In genomic region chr5:102768385-102769080, GRCm38 (mm10) we compare ENCODE assay signal across 10 mouse cellular contexts.
DNase-seq lines count a peak whose midpoint lies in the region; ATAC-seq and TF ChIP-seq lines count a peak whose summit lies in the region.
"Had no signal": no experiment of that assay in that cellular context is flagged by ENCODE, and none has a peak within 500 bp of the region (broad histone marks: within the 10 kb centered on the region; RNA-seq: fewer than 3 reads in every experiment).

No protein-coding gene starts in this region.

- peak; percentile 55 for DNase-seq in gastrocnemius, postnatal 14 days
- DNase-seq in kidney, adult 18-20 months: peak; percentile 72
- peak; percentile 29 for DNase-seq in midbrain, postnatal 0 days (ENCODE audit: low spot score)
- no peak for DNase-seq in right cerebral cortex, postnatal 14 days
- DNase-seq in layer of hippocampus, postnatal 36 days: no peak
- no peak for DNase-seq in layer of hippocampus, adult 18-20 months (ENCODE audit: low spot score in 2 of 2)
- DNase-seq: thymus, postnatal 4 days had no signal

- no peaks in the 10 kb centered on the region for H3K36me3 ChIP-seq in forebrain, embryonic 12.5 days (replicated peaks)
- H3K36me3 ChIP-seq in forebrain, embryonic 15.5 days: no peaks in the 10 kb centered on the region
- H3K36me3 ChIP-seq in midbrain, postnatal 0 days (ENCODE audit: insufficient read depth, low read length): no peaks in the 10 kb centered on the region

- peaks cover 6% of the 10 kb centered on the region; the same call in 1 of the 2 replicates for H3K4me1 ChIP-seq in forebrain, embryonic 12.5 days
- H3K4me1 ChIP-seq in forebrain, embryonic 15.5 days: no peaks in the 10 kb centered on the region
- no peaks in the 10 kb centered on the region for H3K4me1 ChIP-seq in midbrain, postnatal 0 days (ENCODE audit: insufficient read depth, low read length)

- intact Hi-C loops in gastrocnemius, postnatal 14 days (cut with DNase I; ENCODE audit: low total_unique reads): loop anchor here (10.0 kb wide), 1 partner anchor 64 kb away; no protein-coding TSS in a partner anchor

- no peak overlapping the region for H3K4me3 ChIP-seq in forebrain, embryonic 12.5 days (replicated peaks)
- H3K4me3 ChIP-seq in forebrain, embryonic 15.5 days: no peak overlapping the region
- H3K4me3 ChIP-seq in midbrain, postnatal 0 days (ENCODE audit: low read depth, low read length): no peak overlapping the region

- no peak overlapping the region for H3K9ac ChIP-seq in forebrain, embryonic 12.5 days
- H3K9ac ChIP-seq in forebrain, embryonic 15.5 days (replicated peaks): no peak overlapping the region
- no peak overlapping the region for H3K9ac ChIP-seq in midbrain, postnatal 0 days (replicated peaks; ENCODE audit: low read length, poor library complexity, severe bottlenecking)

- 0 out of 2 replicates have a peak, but pooled peaks have one; percentile 49 for ATAC-seq in forebrain, embryonic 12.5 days (ENCODE audit: low FRiP score)
- no peak for ATAC-seq in forebrain, embryonic 15.5 days (replicated peaks)
- no peak for ATAC-seq in midbrain, postnatal 0 days (ENCODE audit: low FRiP score)

- no peaks in the 10 kb centered on the region for H3K9me3 ChIP-seq in forebrain, embryonic 12.5 days
- H3K9me3 ChIP-seq in forebrain, embryonic 15.5 days: no peaks in the 10 kb centered on the region
- no peaks in the 10 kb centered on the region for H3K9me3 ChIP-seq in midbrain, postnatal 0 days (ENCODE audit: low read length)

- H3K4me2 ChIP-seq in forebrain, embryonic 12.5 days: no peak overlapping the region
- no peak overlapping the region for H3K4me2 ChIP-seq in forebrain, embryonic 15.5 days (replicated peaks)
- H3K4me2 ChIP-seq in midbrain, postnatal 0 days (ENCODE audit: low read depth, low read length, poor library complexity, severe bottlenecking): no peak overlapping the region

- no peaks in the 10 kb centered on the region for H3K27me3 ChIP-seq in forebrain, embryonic 12.5 days
- H3K27me3 ChIP-seq in forebrain, embryonic 15.5 days: no peaks in the 10 kb centered on the region
- H3K27me3 ChIP-seq in midbrain, postnatal 0 days (ENCODE audit: insufficient read depth, low read length): no peaks in the 10 kb centered on the region
- H3K27me3 ChIP-seq: CH12.LX had no signal

- no peak for TF ChIP-seq CTCF in midbrain, postnatal 0 days (IDR thresholded peaks at IDR 0.05)

- no peak overlapping the region for H3K27ac ChIP-seq in forebrain, embryonic 12.5 days
- no peak overlapping the region for H3K27ac ChIP-seq in forebrain, embryonic 15.5 days (replicated peaks)
- H3K27ac ChIP-seq in midbrain, postnatal 0 days (ENCODE audit: low read depth, low read length): no peak overlapping the region

- WGBS in forebrain, embryonic 12.5 days: 58% methylated on average over 12 of the region's 12 CpGs
- WGBS in forebrain, embryonic 15.5 days: 56% methylated on average over 12 of the region's 12 CpGs
- WGBS in midbrain, postnatal 0 days: 42% methylated on average over 12 of the region's 12 CpGs

Comparison
In these comparisons a context has a peak if more than half of its experiments do, and no peak if none do; other contexts are left out.
1. DNase-seq: peak in gastrocnemius, postnatal 14 days (single experiment), kidney, adult 18-20 months (single experiment) and midbrain, postnatal 0 days (single experiment); none in right cerebral cortex, postnatal 14 days (single experiment), layer of hippocampus, postnatal 36 days (0 of 2) and layer of hippocampus, adult 18-20 months (0 of 2).